ENCODE assay signal across 17 mouse cellular contexts in the genomic region with DNA sequence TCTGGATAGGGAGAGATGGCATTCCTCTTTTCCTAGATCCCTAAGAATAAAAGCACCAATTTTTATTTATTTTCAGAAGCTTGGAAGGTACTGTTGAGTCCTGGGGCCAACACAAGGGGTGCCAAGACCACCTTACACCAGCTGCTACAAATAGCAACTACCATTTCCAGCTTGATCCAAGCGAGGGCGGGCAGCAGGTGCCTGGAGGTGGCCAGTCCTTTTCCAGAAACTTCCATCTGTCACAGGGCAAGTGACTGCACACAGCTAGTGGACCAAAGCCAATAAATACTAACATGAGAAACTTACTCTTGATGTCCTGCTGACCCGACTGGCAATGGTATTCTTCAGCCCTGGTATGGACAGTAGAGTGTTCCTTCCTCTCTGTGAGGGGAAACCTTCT.
"Had no signal": no experiment of that assay in that cellular context is flagged by ENCODE, and none has a peak within 500 bp of the region (broad histone marks: within the 10 kb centered on the region; RNA-seq: fewer than 3 reads in every experiment).

No protein-coding gene starts in this region.

- H3K9me3 ChIP-seq: limb, embryonic 10.5 days; liver, embryonic 15.5 days; midbrain, embryonic 12.5 days; neural tube, embryonic 15.5 days had no signal

- H3K4me3 ChIP-seq: limb, embryonic 10.5 days; liver, embryonic 15.5 days; midbrain, embryonic 12.5 days; myocyte; neural tube, embryonic 15.5 days had no signal

- H3K36me3 ChIP-seq: limb, embryonic 10.5 days; liver, embryonic 15.5 days; midbrain, embryonic 12.5 days; neural tube, embryonic 15.5 days had no signal

- H3K9ac ChIP-seq: liver, embryonic 15.5 days; lung, embryonic 14.5 days; midbrain, embryonic 12.5 days; neural tube, embryonic 15.5 days had no signal

- H3K4me1 ChIP-seq: limb, embryonic 10.5 days had no signal

- DNase-seq: kidney, adult 9 months; kidney, postnatal 36 days; layer of hippocampus, adult 9-11 months; lung, embryonic 14.5 days; lung, postnatal 10 days; lung, postnatal 4 days; right cerebral cortex, adult 18-20 months; right cerebral cortex, postnatal 25 days; thymus, adult 18-20 months; thymus, postnatal 25 days had no signal

- H3K4me2 ChIP-seq: liver, embryonic 11.5 days; liver, embryonic 15.5 days; lung, embryonic 14.5 days; midbrain, embryonic 12.5 days; neural tube, embryonic 15.5 days had no signal

- H3K27me3 ChIP-seq: liver, embryonic 15.5 days; midbrain, embryonic 12.5 days; neural tube, embryonic 15.5 days had no signal

- H3K27ac ChIP-seq: kidney, postnatal 0 days; limb, embryonic 10.5 days; liver, embryonic 15.5 days; midbrain, embryonic 12.5 days; neural tube, embryonic 15.5 days had no signal
